Mouse (Mus musculus): Measurements from ENCODE around the gene Bag6. TPM values are rescaled to one million over a fixed set of nuclear protein-coding genes. Genes with fewer than 3 reads are reported as not detected.

Gene Bag6
- 100 to 1,000 TPM; 425 to 435 TPM for total RNA-seq (2021)
- long read RNA-seq, experiment 1, partial matches to known transcripts, result 56 of 141 reads
- long read RNA-seq, experiment 1, other reads (novel, unspliced or antisense), result 79 of 141 reads
- long read RNA-seq, experiment 2, partial matches to known transcripts, result 66 of 139 reads
- long read RNA-seq, experiment 2, other reads (novel, unspliced or antisense), result 71 of 139 reads

DNA sequence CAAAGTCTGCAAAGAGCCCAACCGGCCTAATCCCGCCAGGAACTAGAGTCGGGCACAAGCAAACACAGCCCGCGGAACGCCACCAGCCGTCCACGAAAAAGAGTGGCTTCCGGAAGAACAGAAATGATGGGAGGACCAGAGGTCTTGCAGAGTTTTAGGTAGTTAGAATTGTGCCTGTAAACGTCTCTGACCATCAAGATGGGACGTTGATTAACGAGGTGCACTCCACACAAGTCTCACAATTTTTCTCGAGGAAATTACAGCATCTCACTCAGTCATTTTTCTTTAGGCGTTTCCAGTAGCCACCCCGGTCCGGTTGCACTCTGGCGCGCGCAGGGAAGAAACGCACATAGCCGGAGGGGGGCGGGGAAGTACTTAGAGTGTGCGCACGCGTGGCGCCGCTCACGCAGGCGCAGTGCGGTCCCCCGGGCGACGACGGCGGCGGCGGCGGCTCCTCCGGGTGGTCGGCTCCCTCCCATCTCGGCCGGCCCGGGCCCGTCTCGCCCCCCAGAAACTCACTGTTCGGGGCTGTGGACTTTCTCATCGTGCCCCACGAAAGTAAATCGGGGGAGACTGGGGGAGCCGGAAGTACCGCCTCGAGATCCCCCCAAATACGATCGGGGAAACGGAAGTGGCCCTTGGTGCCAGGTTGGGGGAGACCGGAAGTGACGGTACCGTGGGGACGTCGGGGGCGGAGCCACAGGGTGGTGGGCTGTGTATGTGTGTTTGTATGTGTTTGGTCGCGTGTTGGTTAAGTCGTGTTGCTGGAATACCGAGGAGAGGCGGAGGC is at the start of gene Bag6:
TSS of gene Bag6 (plus strand) at position 378 of the 790 bp plus-strand sequence.
- peak; percentile 91 to 92 for DNase-seq (ENCODE audit: low spot score in 2 of 2)

- no peak for DNase-seq (ENCODE audit: low spot score in 2 of 2)
Measured at GRCm38 (mm10) chr17:35085208-35085865, 49.6 kb upstream of the Bag6 start, which contains the start of gene Ly6g6f. Gene Ly6g6f, minus strand, starts transcription at chr17:35085610.

DNA sequence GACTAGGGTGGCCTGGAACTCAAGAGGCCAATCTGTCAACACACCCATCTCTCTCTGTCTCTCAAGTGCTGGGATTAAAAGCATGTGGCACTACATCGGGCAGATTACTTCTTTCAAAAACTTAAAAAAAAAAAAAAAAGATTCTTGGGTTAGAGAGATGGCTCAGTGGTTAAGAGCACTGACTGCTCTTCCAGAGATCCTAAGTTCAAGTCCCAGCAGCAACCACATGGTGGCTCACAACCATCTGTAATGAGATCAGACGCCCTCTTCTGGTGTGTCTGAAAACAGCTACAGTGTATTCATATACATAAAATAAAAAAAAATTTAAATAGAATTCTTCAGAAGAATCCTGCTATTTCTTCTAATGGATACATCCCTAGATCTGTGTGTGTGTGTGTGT is 46.8 kb upstream of the Bag6 start:
- no peak for DNase-seq (ENCODE audit: low spot score in 2 of 2)

DNA sequence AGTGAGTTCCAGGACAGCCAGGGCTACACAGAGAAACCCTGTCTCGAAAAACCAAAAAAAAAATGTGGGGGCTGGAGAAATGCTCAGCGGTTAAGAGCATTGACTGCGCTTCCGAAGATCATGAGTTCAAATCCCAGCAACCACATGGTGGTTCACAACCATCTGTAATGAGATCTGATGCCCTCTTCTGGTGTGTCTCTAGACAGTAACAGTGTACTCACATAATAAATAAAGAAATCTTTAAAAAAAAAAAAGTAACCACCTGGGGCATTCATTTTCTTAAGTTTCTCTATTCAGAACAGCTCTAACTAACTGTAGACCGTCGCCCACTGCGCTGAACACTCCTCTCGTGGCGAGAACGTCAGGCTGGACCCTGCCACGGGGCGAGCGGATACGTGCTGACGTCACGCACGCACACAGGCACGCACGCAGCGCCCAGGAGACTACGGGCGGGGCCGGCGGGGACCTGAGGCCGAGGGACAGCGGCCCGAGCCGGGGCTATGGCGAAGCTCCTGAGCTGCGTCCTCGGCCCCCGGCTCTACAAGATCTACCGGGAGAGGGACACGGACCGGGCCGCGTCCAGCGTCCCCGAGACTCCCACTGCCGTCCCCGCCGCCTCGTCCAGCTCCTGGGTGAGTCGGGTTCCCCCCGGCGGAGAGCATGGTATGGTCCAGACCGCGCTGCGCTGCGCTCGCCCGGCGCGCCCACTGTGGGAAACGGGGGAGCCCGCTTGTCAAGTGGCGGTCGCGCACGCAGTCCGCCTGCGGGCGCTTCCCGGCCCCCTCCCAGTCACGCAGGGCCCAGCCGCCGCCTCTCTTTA is 45.9 kb upstream of the Bag6 start, which contains the start of gene Abhd16a:
TSS of gene Abhd16a (plus strand) at position 439 of the 820 bp plus-strand sequence.
- DNase-seq (ENCODE audit: low spot score in 2 of 2), result peak; percentile 84 to 87

- DNase-seq (ENCODE audit: low spot score in 2 of 2), result no peak
Measured at GRCm38 (mm10) chr17:35090166-35090932, 44.6 kb upstream of the Bag6 start.

- no peak for DNase-seq (ENCODE audit: low spot score in 2 of 2)
Measured at GRCm38 (mm10) chr17:35092403-35093198, 42.4 kb upstream of the Bag6 start.

GRCm38 (mm10) chr17:35094475-35095365 is 40.3 kb upstream of the Bag6 start:
- DNase-seq (ENCODE audit: low spot score in 2 of 2), result no peak

GRCm38 (mm10) chr17:35096597-35096996 is 38.4 kb upstream of the Bag6 start:
- DNase-seq (ENCODE audit: low spot score in 2 of 2), result no peak

GRCm38 (mm10) chr17:35097164-35097655 is 37.8 kb upstream of the Bag6 start:
- no peak for DNase-seq (ENCODE audit: low spot score in 2 of 2)

- DNase-seq (ENCODE audit: low spot score in 2 of 2), result no peak
Measured at GRCm38 (mm10) chr17:35100196-35100765, 34.7 kb upstream of the Bag6 start.

DNA sequence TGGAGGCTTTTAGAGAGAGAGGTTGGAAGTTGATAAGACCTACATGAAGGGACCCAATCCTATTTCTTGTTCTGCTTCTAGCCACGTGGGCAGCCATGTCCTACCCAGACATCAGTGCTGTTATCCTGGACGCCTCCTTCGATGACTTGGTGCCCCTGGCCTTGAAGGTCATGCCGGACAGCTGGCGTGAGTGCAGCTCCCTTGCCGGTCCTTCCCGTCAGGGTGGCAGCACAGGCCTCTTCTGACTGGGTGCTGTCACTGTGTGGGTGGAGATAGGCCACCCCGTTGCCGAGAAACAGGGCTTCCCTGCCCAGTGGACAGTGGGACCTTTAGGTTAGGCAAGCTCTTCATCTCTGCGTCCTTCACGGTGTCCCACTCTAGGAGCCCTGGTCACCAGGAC is 33.8 kb upstream of the Bag6 start:
- DNase-seq (ENCODE audit: low spot score in 2 of 2), result no peak

GRCm38 (mm10) chr17:35102299-35102698 is 32.7 kb upstream of the Bag6 start:
- no peak for DNase-seq (ENCODE audit: low spot score in 2 of 2)

DNA sequence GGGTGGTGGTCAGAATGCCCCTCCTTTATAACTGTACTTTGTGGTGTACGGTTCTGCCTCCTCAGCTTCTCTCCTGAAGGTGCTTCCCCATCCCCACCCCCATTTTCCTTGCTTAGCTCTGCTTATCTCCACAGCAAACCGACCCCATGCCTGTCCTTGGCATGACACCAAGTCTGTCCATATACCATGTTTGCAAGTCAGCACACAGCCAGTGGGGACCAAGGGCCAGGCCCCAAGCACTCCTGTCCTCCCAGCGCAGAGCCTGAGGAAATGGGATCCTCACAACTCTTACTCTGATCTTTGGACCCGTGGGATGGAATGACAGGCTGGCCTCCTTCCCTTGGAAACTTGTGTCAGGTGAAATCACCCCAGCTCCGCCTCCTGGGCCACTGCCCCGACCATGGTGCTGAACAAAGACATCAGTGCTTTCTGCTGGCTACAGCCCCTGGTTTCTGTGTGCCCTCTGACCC is 31.7 kb upstream of the Bag6 start:
- no peak for DNase-seq (ENCODE audit: low spot score in 2 of 2)

DNA sequence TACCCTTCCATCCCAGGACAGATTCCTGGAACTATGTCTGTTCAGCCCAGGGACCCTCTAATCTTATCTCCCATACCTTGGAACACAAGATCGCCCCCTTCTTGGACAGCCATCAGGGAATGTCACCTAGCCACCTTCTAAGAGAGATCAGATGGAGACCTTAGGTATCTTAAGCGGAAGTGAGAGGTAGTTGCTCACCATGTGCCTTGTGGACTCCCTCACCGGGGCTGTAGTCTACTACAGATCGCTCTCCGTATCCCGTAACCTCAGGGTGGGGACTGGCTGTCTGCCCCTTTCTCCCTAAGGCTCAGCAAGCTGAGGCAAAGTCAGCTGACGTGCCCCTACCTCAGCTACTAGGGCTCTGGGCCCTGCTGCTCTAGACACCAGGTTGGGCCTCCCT is 30.9 kb upstream of the Bag6 start:
- no peak for DNase-seq (ENCODE audit: low spot score in 2 of 2)

- no peak for DNase-seq (ENCODE audit: low spot score in 2 of 2)
Measured at GRCm38 (mm10) chr17:35104754-35105153, 30.2 kb upstream of the Bag6 start.

DNA sequence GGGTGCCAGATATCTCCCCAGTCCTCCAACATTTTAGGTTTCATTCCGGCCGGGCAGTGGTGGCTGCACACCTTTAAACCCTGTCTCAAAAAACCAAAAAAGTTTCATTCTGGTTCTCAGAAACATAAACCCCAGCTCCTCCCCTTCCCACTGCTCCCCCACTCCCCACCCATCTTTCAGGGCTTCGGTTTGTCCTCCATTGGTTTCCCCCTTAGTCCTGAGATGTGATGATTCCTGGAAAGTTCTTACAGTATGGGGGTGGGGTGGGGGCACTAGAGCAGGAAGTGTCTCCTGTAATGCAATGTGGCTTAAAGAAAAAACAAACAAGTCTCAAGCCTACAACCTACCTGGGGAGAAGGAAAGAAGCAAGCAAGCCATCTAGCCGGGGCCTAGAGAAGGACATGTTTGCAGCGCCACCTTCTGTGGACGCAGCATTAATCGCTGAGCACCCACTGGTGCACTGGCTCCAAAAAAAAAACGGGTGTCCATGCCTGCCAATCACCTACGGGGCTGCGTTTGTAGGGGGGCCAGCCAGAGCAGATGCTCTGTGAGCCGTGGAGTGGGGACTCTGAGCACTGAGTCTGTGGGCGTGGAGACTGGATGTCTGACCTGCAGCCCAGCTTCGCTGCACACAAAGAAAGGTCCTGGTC is 29.1 kb upstream of the Bag6 start:
- DNase-seq (ENCODE audit: low spot score in 2 of 2), result no peak

- no peak for DNase-seq (ENCODE audit: low spot score in 2 of 2)
Measured at GRCm38 (mm10) chr17:35106522-35106921, 28.5 kb upstream of the Bag6 start.

Data from adrenal gland, postnatal 4 days (tissue).